Mouse (Mus musculus) ES-E14 (cell line): ENCODE results near the gene Alg14. TPM values are rescaled to one million over a fixed set of nuclear protein-coding genes. Genes with fewer than 3 reads are reported as not detected.

Experiments
- DNase-seq: peaks from one replicate; pipeline ENCODE4 v3.0.0-alpha.2; 2013; ENCODE audit warnings: low read depth, low spot score
- H3K27ac ChIP-seq: 2 replicates; pipeline ENCODE4 v1.5.1; 2012; ENCODE audit warnings: low read depth, mild to moderate bottlenecking, low read length, moderate library complexity, mixed read lengths; ENCODE audit not compliant: poor library complexity, insufficient read depth, severe bottlenecking
- H3K36me3 ChIP-seq: 2 replicates; pipeline ENCODE4 v1.6.1; 2012; ENCODE audit warnings: mild to moderate bottlenecking, low read length, moderate library complexity, mixed read lengths; ENCODE audit not compliant: control insufficient read depth, poor library complexity, insufficient read depth, severe bottlenecking
- H3K4me1 ChIP-seq, 2 experiments: fragments of 150-350 bp in 1 of 2; sonication (generic) in 1 of 2; 2 replicates each; pipeline ENCODE4 v1.6.1; 2012; ENCODE audit warnings: low read length in 2 of 2, mild to moderate bottlenecking in 1 of 2, mixed read lengths in 1 of 2; ENCODE audit not compliant: control insufficient read depth in 2 of 2, insufficient read depth in 2 of 2, poor library complexity in 1 of 2
- H3K4me3 ChIP-seq, 2 experiments: fragments of 150-350 bp in 1 of 2; sonication (generic) in 1 of 2; 2 replicates each; pipeline ENCODE4 v1.5.1; 2012; ENCODE audit warnings: low read length in 2 of 2, low read depth in 1 of 2, mild to moderate bottlenecking in 1 of 2, mixed read lengths in 1 of 2; ENCODE audit not compliant: insufficient read depth in 1 of 2, poor library complexity in 1 of 2, severe bottlenecking in 1 of 2
- H3K9ac ChIP-seq: 2 replicates; pipeline ENCODE4 v1.6.1; 2012; ENCODE audit warnings: low read depth, mild to moderate bottlenecking, low read length, mixed read lengths; ENCODE audit not compliant: poor library complexity, insufficient read depth, severe bottlenecking
- H3K9me3 ChIP-seq: fragments of 150-350 bp; sonication (generic); 2 replicates; pipeline ENCODE4 v1.6.1; 2012; ENCODE audit warnings: low read depth, mild to moderate bottlenecking, low read length; ENCODE audit not compliant: control insufficient read depth, insufficient read depth
- CHD2 ChIP-seq: IDR thresholded peaks from 2 replicates; pipeline ENCODE4 v1.6.1; 2014; ENCODE audit warnings: mild to moderate bottlenecking, low read depth, low read length, inconsistent platforms
- HCFC1 ChIP-seq: IDR thresholded peaks from 2 replicates; pipeline ENCODE4 v1.6.1; 2012; ENCODE audit warnings: low read length, inconsistent platforms, borderline replicate concordance; ENCODE audit not compliant: insufficient read depth
- MAFK ChIP-seq: IDR thresholded peaks from 2 replicates; pipeline ENCODE4 v1.6.1; 2014; ENCODE audit warnings: mild to moderate bottlenecking, low read depth, low read length, inconsistent platforms; ENCODE audit not compliant: insufficient read depth
- ZC3H11A ChIP-seq: IDR thresholded peaks from 2 replicates; pipeline ENCODE4 v1.6.1; 2012; ENCODE audit warnings: low read depth, mild to moderate bottlenecking, inconsistent platforms, low read length, borderline replicate concordance
- ZNF384 ChIP-seq: IDR thresholded peaks from 2 replicates; pipeline ENCODE4 v1.6.1; 2012; ENCODE audit warnings: low read depth, low read length, inconsistent platforms
- in situ Hi-C, 2 experiments: fragments of 600-800 bp; cut with MboI; formaldehyde crosslinking; loops; one replicate each; pipeline ENCODE4 v1.15.1; 2025; ENCODE audit warnings: low sequenced_read_pairs in 2 of 2, inconsistent platforms in 1 of 2; ENCODE audit not compliant: unreplicated experiment in 2 of 2
- total RNA-seq: library from RNA; depleted of rRNA; stranded (reverse); fragments of 300-350 nt; gene quantifications from 2 replicates; pipeline ENCODE4 v1.2.3, GENCODE M21; 2012

Alg14 gene
- total RNA-seq, 1 experiment: 18.4 TPM

DNA sequence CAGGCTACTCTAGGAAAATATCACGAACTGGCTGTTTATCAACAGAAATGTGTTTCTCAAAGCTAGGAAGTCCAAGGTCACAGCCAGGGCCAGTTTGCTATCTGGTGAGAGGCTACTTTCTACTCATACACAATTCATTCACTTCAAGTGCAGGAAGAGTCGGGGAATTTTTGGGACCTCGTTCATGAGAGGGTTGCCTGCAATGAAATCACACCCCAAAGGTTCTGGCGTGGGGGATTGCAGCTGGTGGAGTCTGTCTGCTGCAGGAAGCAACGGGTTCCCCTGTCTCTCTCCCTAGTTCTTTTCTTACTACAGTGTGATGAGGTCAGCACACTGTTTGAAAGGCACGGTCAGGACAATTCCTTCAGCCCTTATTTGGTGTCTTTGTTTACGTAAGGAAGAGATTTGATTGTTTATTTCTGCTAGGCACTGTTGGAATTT, 48.8 kb downstream of the Alg14 start:
- H3K4me3 ChIP-seq: no peak overlapping the region
- DNase-seq: no peak
- H3K27ac ChIP-seq: no peak overlapping the region
- no peak overlapping the region for H3K9ac ChIP-seq
- no peaks in the 10 kb centered on the region for H3K36me3 ChIP-seq
- no peak for TF ChIP-seq ZNF384
- TF ChIP-seq ZC3H11A: no peak
- TF ChIP-seq CHD2: no peak
- no peak for TF ChIP-seq MAFK
- TF ChIP-seq HCFC1: no peak
- in situ Hi-C loops: no loop called here
- peaks cover 0 to 2% of the 10 kb centered on the region in 2 experiments; a peak in 2 of 4 replicates for H3K4me1 ChIP-seq
- no peaks in the 10 kb centered on the region for H3K9me3 ChIP-seq

DNA sequence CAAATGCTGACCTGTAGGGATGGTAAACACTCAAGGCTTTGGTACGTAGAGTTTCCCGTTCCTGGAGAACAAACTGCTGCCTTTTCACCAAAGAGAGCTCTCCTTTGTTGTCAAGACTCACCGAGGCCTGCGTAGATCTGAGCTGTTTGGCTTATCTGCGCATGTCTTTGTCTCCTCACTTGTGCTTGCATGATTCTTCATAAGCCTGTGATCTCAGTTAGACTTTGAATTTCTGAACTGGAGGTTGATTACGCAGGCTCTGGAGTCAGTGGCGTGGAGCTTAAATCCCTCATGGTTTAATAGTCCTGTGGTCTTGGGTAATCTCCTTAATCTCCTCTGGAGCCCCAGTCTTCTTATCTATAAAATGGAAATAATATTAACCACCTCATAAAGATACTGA, 51.7 kb downstream of the Alg14 start:
- no peak overlapping the region for H3K4me3 ChIP-seq
- no peaks in the 10 kb centered on the region for H3K4me1 ChIP-seq
- TF ChIP-seq ZNF384: no peak
- TF ChIP-seq MAFK: no peak
- TF ChIP-seq ZC3H11A: no peak
- no peak for TF ChIP-seq HCFC1
- no peak for DNase-seq
- no peaks in the 10 kb centered on the region for H3K36me3 ChIP-seq
- no peaks in the 10 kb centered on the region for H3K9me3 ChIP-seq
- in situ Hi-C loops: no loop called here
- H3K9ac ChIP-seq: no peak overlapping the region
- H3K27ac ChIP-seq: no peak overlapping the region

DNA sequence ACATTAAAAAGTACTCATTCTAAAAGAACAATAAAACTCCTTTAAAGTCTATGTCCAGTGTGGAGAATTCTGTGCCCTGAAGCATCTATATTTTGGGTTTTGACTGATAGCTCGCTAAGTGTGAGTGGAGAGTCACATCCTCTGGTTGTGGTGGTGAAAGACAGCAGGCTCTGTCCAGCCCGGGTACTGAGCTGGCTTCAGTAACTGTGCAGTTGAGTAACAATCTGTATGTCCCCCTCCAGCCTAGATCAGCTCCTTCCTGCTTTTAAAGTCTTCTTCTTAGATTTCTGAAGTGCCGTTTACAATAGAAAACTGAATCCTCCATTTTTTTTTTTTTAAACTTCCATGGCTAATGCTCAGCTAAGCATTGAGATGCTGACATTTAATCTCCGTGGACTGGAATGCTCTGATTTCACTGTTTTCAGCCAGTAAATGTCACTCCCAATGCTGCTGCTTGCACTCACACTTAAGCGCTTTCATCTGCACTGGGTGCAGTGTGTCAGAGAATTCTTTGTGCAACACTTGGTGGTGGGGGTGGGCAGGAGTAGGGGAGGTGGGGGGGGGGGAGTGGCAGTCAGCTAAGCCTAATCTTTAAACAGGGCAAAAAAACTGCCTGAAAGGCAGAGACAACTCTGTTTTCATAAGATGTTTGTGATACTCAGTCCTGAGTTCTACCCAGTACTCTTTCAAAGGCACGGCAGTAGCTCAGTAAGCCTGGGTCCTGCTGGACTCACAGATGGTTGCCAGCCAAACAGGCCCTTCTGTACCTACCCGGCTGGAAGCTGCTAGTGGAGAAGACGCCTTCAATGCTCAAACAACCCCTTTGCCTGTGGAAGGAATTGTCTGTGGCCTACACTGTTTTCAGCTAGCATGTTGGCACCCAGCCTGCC, 52.7 kb downstream of the Alg14 start:
- no peak for TF ChIP-seq ZNF384
- TF ChIP-seq MAFK: no peak
- no peak for TF ChIP-seq CHD2
- no peak for TF ChIP-seq ZC3H11A
- TF ChIP-seq HCFC1: no peak
- H3K27ac ChIP-seq: no peak overlapping the region
- no peak overlapping the region for H3K4me3 ChIP-seq
- in situ Hi-C loops: no loop called here
- H3K36me3 ChIP-seq: no peaks in the 10 kb centered on the region
- H3K9ac ChIP-seq: no peak overlapping the region
- no peak for DNase-seq
- H3K4me1 ChIP-seq: peaks cover 0 to 3% of the 10 kb centered on the region in 2 experiments; a peak in 1 of 4 replicates
- H3K9me3 ChIP-seq: no peaks in the 10 kb centered on the region

DNA sequence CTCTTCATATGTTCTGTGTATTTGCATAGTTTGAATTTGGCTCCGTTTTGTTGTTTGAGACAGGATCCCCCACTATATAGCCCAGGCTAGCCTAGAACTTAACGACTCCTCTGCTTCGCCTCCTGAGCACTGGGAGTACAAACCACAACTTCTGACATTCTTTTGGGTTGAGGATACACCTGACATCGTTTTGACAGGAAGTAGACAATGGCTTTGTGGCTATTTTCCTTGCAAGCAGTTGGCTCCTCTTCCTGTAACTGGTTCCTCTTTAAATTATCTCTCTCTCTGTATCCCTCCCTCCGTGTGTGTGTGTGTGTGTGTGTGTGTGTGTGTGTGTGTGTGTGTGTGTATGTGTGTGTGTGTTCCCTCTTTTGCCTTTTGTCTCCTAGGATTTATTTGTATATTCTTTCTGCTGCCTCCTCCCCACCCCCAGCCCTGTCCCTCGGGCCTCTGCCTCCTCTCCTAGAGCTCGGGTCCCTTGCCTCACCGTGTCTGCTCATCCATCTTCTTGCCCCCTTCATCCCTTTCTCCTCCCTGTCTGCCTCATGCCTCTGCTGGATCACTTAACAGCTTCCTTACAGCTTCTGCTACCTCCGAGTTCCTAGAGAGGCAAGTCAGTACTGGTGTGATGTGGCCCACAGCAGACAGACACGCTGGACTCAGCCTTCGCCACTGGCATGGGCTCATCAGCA, 53.5 kb downstream of the Alg14 start:
- Histone ChIP-seq H3K9me3 (no peaks in the 10 kb centered on the region), H3K27ac (no peak overlapping the region), H3K9ac (no peak overlapping the region), H3K36me3 (no peaks in the 10 kb centered on the region), H3K4me3 (no peak overlapping the region), H3K4me1 (peaks cover under 1 to 4% of the 10 kb centered on the region in 2 experiments; a peak in 2 of 4 replicates)
- no peak for DNase-seq
- no peak for TF ChIP-seq MAFK
- no peak for TF ChIP-seq ZC3H11A
- no peak for TF ChIP-seq HCFC1
- no peak for TF ChIP-seq ZNF384
- no peak for TF ChIP-seq CHD2
- in situ Hi-C loops: no loop called here
